Mouse (Mus musculus) heart, adult 8-10 months (tissue): ENCODE results near the gene Hectd4. TPM values are rescaled to one million over a fixed set of nuclear protein-coding genes. Genes with fewer than 3 reads are reported as not detected.
"Not testable (repeated sequence)": the region's sequence is repeated elsewhere in the genome, so short reads cannot be mapped to it uniquely, and the experiment has no call there.

Experiments
- DNase-seq: peaks from one replicate; pipeline ENCODE4 v3.0.0; 2022; ENCODE audit warnings: low spot score
- total RNA-seq, 4 experiments: library from RNA; stranded (reverse); gene quantifications; 2 replicates each; pipeline ENCODE4 v1.2.4; 2022

Gene Hectd4
- total RNA-seq, 4 experiments from 2014 or later, result 22.8 to 26.9 (median 24.1) TPM

- no peak for DNase-seq
Observed at GRCm38 (mm10) chr5:121284816-121285215, 64.8 kb downstream of the Hectd4 start.

- no peak for DNase-seq
Observed at GRCm38 (mm10) chr5:121287213-121287612, 67.2 kb downstream of the Hectd4 start.

GRCm38 (mm10) chr5:121290289-121290688 lies 70.3 kb downstream of the Hectd4 start:
- DNase-seq, result no peak

GRCm38 (mm10) chr5:121292309-121293165 lies 72.5 kb downstream of the Hectd4 start:
- DNase-seq, result no peak

- DNase-seq, result no peak
Observed at GRCm38 (mm10) chr5:121305009-121305408, 85.0 kb downstream of the Hectd4 start.

GRCm38 (mm10) chr5:121307620-121308019 lies 87.6 kb downstream of the Hectd4 start:
- DNase-seq, result no peak

- no peak for DNase-seq
Observed at GRCm38 (mm10) chr5:121311576-121311975, 91.6 kb downstream of the Hectd4 start.

- no peak for DNase-seq
Observed at GRCm38 (mm10) chr5:121313764-121314474, 93.9 kb downstream of the Hectd4 start.

GRCm38 (mm10) chr5:121326079-121326805 lies 106.2 kb downstream of the Hectd4 start:
- no peak for DNase-seq

GRCm38 (mm10) chr5:121329333-121330058 lies 109.5 kb downstream of the Hectd4 start:
- DNase-seq, result no peak

GRCm38 (mm10) chr5:121330154-121330816 lies 110.3 kb downstream of the Hectd4 start:
- DNase-seq, result not testable (repeated sequence)

GRCm38 (mm10) chr5:121331731-121332130 lies 111.7 kb downstream of the Hectd4 start:
- no peak for DNase-seq

- DNase-seq, result no peak
Observed at GRCm38 (mm10) chr5:121333976-121334375, 114.0 kb downstream of the Hectd4 start.

- DNase-seq, result no peak
Observed at GRCm38 (mm10) chr5:121334454-121334853, 114.4 kb downstream of the Hectd4 start.

GRCm38 (mm10) chr5:121335426-121335825 lies 115.4 kb downstream of the Hectd4 start:
- DNase-seq, result no peak

- no peak for DNase-seq
Observed at GRCm38 (mm10) chr5:121336009-121336408, 116.0 kb downstream of the Hectd4 start.

GRCm38 (mm10) chr5:121336776-121337175 lies 116.8 kb downstream of the Hectd4 start:
- no peak for DNase-seq

- peak; percentile 13 for DNase-seq
Observed at GRCm38 (mm10) chr5:121339507-121340230, 119.7 kb downstream of the Hectd4 start.

- no peak for DNase-seq
Observed at GRCm38 (mm10) chr5:121340965-121341473, 121.0 kb downstream of the Hectd4 start.

- no peak for DNase-seq
Observed at GRCm38 (mm10) chr5:121342490-121342889, 122.5 kb downstream of the Hectd4 start.
